Mouse (Mus musculus) megakaryocyte, embryonic 14.5 days (primary cell): ENCODE data around the gene Gm14296.
"Not testable (repeated sequence)": the region's sequence is repeated elsewhere in the genome, so short reads cannot be mapped to it uniquely, and the experiment has no call there.

Source experiments
- FLI1 ChIP-seq: IDR thresholded peaks from 2 replicates; pipeline ENCODE4 v1.6.1; 2012; ENCODE audit warnings: low read length, inconsistent platforms, mixed read lengths
- GATA1 ChIP-seq: IDR thresholded peaks from 3 replicates; pipeline ENCODE4 v1.6.1; 2012; ENCODE audit warnings: mixed read lengths, low read length, inconsistent platforms, borderline replicate concordance

GRCm38 (mm10) chr2:176927709-176928108, at the start of gene Gm14296:
- not testable (repeated sequence) for TF ChIP-seq GATA1, FLI1
